Mouse (Mus musculus) retina, adult 2 months (tissue): Measurements from ENCODE around the gene Trp53bp1.

Experiments
- DNase-seq: peaks from one replicate; pipeline ENCODE4 v3.0.0-alpha.2; 2012; ENCODE audit warnings: low read depth, low spot score

Gene Trp53bp1

DNA sequence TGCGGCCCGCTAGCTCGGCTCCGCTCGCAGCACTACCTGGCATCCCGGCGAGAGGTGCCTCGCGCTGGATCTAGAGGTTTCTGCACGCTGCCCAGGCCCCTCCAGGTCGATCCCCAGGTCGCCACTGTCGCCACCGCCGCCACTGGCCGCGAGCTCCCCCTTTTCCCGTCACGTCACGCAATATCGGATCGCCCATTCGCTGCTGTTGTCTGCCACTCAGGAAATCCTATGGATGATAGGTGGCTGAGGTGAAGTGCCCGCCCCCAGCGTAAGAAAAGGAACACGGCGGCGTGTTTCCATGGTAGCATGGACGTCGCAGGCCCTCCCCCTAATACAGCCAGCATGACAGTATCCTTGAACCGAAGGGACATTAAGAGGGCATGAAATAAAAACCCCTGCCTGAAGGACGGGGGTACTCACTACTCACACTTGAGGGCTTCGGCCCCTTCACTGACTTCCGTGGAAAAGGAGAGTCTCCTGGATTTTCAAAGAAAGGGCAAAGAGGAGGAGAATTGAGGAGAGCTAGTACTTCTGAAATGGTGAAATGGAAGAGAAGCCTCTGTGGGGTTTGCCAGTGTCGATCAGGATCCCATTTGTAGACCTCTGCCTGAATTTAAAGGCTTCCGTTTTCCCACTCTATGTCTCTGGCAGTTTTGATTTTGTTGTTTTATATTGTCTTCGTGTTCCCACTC, at the start of gene Trp53bp1:
Trp53bp1 (minus strand) TSS at position 172 of the 692 bp plus-strand sequence.
- peak; percentile 89 for DNase-seq

DNA sequence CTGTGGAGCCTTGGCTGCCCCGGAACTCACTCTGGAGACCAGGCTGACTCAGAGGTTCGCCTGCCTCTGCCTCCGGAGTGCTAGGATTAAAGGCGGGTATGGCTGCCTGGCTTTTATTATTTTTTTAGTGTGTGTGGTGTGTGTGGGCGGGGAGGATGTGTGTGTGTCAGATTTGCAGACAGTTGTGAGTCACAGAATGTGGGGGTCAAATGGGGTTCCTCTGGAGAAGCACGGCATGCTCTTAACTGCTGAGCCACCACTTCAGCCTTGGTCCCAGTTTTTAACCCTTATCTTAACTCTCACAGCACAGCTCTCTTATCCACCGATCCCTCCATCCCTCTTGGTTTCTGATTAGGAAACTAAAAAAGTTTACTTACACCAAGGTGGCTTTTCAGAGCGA, 45.1 kb upstream of the Trp53bp1 start:
- DNase-seq = no peak

DNA sequence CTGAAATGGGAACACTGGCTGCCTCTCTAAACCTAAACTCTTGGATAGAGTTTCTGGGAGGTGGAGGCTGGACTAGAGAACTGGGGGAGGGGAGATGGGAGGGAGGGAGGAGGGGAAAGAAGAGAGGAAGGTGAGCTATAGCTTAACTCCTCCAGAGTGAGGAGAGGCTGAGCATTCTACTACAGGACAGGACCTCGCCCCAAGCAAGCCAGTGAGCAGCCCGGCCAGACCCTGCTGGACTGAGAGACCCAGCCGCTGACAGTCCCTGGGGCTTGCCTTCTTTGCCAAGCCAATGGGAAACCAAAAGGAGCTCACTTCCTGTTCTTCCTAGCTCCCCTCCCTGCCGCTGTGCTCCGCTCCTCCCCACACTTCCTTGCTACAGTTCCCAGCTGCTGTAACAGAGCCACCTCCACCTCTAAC, 37.8 kb upstream of the Trp53bp1 start:
- DNase-seq = no peak

DNA sequence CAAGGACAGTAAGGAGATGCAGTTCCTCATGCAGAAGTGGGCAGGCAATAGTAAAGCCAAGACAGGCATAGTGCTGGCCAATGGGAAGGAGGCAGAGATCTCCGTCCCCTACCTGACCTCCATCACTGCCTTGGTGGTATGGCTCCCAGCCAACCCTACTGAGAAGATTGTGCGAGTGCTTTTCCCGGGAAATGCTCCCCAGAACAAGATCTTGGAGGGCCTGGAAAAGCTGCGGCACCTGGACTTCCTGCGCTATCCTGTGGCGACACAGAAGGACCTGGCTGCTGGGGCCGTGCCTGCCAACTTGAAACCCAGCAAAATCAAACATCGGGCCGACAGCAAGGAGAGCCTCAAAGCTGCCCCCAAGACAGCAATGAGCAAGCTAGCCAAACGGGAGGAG, 28.8 kb upstream of the Trp53bp1 start:
- DNase-seq = no peak

DNA sequence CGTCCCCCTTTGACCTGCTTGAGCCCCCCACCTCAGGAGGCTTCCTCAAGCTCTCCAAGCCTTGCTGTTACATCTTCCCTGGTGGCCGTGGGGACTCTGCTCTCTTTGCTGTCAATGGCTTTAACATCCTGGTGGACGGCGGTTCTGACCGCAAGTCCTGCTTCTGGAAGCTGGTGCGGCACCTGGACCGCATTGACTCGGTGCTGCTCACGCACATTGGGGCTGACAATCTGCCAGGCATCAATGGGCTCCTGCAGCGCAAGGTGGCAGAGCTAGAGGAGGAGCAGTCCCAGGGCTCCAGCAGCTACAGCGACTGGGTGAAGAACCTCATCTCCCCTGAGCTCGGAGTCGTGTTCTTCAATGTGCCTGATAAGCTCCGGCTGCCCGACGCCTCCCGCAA, 28.3 kb upstream of the Trp53bp1 start:
- no peak for DNase-seq

DNA sequence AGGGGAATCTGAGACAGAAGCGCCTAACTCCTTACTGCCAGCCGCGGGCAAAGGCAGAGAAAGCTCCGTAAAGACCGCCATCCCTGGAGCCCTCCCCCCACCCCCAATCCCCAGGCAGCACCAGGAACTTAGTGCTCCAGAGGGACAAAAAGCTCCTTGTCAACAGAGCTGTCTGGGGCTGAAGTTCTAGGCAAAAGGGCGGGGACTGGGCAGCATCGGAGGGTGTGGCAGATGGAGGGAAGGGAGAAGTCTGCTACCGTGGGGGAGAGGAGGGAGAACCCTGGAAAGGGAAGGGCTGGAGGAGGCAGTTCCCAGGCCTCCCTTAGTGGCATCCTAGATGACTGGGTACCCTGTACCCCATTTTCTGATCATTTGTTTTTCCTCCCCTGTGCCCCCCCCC, 26.9 kb upstream of the Trp53bp1 start:
- DNase-seq = no peak

DNA sequence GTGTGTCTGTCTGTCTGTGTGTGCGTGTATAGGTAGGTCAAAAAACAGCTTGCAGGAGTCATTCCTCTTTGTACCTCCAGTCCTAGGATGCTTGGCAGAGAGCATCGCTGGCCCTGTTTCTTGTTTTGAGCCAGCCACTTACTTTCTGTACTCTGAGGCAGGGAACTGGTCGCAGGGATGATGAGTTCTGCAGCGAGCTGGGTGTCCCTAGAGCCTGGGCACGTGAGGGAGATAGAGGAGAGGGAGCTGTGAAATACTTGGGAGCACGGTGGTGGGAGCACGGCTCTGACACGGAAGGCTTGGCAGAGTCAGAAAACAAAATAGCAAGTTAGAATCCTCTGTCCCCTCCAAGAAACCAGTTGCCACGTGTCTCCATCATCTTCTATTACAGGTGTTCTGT, 26.5 kb upstream of the Trp53bp1 start:
- DNase-seq = no peak

DNA sequence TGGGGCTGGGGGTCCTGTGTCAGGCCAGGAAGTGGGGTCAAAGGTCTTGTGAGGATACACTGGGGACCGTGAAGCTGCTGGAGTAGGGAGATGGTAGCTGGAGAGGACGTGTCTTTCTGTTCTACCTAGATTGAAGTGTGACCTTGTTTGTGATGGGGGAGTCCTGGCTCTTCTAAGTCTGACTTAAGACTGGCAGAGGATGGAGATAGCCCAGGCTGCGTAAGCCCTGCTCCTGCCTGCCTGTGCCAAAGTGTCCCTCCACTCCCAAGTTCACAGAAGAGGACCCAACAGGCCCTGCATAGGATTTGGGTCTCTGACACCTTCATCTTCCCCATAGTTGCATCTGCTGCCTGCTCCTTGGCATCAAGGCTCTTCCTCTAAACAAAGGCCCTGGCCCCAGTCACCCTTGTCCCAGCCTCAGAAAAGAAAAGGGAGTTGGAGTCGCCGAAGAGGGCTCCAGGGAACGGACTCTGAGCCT, 25.6 kb upstream of the Trp53bp1 start:
- DNase-seq = no peak

DNA sequence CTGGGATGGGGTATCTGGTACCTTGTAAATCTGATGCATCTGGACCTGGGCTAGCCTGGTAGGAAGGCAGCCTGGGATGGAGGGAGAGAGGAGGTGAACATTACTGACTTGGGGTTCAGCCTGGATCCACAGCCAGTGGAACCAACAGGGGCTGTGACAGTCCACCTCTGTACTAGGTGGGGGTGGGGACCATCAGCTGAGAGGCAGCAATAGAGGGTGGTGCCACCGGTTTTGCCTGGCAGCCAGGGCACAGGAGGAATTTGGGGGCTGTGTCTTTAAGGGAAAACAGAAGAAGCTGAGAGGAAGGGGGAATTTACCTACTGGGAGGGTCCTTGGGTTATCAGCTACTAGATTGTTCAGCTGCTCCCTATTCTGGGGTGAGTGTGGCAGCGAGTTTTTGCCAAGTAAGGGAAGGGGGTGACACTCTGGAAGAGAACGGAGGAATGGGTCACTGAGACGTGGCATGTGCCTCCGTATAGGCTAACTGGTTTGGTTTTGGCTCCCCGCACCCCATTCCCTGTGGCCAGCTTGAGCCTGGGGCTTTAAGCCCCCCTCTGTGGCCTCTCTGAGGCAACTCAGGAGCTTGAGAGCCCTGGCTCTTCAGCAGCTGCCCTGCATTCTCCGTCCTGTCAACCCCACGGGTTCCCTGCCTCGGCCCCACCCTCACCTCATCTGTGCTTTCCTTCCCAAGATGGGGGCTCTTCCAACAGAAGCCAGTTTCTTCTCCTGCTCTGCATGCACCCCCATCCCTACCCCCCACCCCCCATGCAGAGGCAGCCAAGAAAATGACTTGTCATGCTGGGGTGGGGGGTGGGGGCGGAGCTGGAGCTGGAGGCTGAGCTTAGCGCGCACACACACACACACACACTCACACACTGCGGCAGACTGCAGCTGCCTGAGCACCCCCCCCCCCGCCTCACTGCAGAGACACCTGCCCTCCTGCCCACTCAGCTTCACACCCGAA, 24.7 kb upstream of the Trp53bp1 start:
- no peak for DNase-seq

DNA sequence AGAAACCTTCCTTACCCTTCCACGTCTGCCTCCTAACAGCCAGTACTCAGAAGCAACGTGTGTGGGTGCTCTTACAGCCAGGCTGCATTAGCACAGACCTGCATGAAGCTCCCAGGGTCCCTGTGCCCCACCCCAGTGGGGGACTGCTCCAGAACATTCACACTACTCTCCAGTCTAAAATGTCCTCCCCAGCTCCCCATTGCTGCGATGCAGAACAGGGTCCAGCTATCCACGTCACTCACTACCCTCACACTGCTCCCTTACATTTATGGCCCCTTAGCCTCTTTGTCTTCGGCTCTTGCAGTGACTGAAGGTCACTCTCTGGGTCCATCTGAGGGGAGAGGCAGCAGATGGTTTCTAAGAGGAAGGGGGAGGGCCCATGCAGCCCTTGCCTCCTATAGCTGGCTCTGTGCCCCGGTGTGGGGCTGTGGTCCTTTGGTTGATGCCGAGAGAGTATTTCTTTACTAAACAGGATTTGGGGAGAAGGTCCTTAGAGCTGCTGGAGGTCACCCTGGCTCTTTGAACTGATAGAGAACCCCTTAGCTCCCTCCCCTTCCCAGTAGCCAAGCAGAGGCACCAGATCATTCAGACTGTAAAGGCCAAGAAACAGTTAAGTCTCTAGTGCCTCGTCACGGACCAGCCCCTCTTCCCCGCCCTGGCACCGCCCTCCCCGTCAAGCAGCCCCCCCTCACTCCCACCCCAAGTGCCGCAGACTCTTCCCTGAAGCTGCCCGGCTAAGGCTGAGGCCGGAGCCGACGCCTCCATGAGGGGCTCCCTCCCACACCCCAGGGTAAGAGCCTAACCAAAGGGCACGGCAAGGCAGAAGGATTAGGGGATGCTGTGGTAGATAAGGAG, 23.8 kb upstream of the Trp53bp1 start:
- DNase-seq = no peak

DNA sequence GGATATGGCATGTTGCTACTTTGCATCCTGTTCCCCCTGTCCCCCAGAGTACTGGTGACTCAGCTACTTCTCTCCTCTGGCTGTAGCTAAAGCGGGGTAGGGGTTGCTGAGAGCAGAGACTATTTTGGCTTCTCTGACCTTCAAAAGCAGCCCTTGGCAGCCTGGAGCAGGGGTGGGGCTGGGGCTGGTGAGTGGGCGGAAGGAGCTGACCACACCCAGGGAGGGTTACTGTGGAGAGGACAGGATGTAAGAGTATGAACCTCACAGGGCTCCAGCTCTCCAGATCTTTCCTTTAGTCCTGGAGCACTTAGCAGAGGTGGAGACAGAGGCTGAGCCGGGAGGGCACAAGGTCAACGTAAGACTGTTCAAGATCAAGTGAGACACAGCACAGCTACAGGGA, 23.0 kb upstream of the Trp53bp1 start:
- DNase-seq = no peak

DNA sequence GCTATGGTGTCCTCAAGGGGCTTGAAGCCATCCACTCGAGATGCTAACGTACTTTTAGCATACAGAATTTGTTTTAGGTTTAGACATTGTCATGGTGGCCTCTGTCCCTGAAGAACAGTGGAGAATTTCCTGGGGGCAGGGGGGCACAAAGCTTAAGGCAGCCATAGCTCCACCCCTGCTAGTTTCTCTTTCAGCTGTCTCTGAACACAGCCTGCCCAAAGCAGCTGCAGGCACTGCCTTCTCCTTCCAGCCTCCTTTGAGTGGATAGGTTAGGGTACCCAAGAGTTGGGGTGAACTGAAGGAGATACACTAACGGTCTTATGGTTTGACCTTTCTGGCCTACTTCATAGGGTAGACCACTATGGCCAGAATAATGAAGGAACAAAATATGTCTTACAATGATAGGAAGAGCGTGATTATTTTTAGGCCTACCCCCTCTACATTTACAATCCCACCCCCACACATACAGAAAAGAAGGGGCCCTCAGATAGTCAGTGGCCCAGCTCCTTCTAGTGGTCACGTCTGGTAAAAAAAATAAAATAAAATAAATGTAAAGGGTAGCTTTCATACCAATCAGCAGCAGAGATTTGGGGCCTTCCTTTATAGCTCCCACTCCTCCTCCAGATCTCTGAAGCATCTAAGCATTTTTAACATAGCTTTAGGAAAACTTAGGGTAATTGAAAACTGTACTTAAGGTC, 21.3 kb upstream of the Trp53bp1 start:
- no peak for DNase-seq

DNA sequence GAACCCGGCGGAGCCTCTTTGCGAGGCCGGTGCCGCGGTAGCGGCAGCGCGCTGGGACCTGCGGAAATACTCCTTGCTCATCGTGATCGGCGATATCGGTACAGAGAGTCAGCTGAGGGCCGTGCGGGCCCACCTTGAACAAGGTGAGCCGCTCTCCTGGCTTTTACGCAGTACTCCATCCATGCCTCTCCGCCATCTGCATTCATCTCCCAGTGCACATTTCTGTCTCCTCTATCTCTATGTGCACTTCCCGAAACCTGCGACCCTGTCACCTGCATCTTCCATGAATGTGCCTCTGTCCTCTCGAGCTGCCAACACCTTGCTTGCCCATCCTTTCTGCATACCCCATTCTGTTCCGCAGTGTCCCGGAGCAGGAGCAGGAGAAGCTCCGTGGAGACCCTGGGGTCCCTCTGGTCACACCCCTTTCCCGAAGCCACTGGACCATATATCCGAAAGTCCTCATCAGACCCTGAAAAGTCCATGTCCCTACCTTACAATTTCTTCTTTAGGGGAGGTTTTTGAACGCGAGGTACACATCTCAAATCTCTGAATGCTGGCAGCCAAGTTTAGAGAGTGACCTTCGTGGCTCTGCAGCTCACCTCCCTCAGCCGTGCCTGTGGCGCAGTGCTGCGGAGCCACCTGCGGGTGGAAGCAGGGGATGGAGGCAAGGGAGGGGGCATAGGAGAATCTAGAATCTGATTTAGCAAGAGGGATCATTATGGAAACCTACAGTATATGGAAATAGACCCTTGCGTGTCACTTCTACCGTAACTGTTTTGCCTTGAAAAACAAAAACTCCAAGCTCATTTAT, 18.7 kb upstream of the Trp53bp1 start:
- no peak for DNase-seq

DNA sequence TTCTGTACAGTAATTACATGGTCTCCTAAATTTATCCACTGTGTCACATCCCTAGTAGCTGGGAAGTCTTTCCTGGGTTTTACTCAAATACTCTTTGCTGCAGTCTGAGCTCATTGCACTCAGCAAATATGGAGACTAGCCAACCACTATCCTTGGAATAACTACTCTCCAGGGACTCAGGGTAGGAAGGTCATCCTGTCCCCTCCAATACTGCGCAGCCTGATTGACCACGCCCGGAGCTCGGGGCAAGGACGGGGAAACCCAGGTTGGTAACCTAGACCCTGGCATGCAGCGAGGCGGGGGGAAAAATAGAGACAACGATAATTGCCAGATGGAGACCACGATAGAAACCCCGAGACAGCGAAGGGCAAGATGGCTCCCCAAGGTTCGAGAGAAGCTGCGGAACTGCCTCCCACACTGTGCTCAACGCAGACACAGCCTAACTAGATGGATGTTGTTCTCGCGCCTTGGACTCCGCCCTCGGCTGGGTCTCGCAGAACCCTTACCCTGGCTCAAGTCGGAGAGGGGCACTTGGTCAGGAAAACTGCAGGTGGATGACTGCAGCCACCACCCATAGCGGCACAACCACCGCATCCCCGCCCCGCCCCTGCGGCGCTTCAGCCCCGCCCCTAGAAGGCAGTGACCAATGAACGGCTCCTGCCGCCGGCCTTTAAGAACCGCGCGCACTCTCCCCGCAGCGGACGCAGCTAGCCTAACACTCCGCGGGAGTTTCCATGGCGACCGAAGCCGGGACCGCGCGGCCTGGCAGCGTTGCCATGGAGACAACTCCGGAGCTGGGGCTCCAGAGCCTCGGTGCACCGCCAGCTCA, 17.9 kb upstream of the Trp53bp1 start, which contains the start of gene Map1a:
Map1a (plus strand) TSS at position 700 of the 829 bp plus-strand sequence.
- DNase-seq = peak; percentile 75

DNA sequence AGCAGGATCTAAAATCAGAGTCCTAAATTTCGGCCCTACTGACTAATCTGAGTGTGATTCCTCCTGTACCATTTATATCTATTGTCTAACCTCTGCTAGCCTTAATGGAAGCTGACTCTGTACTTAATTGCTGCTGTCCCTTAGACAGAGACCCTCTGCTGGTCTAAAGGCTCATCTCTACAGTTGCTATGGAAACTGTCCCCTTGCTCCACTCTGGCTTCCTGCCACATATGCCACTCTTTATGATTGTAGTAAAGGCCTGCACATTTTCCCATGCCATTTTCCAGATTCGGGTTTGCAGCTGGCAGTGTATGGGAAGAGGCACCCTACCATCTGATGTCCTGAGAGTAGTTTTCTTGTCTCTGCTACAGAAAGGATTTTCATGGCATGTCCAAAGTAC, 16.6 kb upstream of the Trp53bp1 start:
- no peak for DNase-seq

DNA sequence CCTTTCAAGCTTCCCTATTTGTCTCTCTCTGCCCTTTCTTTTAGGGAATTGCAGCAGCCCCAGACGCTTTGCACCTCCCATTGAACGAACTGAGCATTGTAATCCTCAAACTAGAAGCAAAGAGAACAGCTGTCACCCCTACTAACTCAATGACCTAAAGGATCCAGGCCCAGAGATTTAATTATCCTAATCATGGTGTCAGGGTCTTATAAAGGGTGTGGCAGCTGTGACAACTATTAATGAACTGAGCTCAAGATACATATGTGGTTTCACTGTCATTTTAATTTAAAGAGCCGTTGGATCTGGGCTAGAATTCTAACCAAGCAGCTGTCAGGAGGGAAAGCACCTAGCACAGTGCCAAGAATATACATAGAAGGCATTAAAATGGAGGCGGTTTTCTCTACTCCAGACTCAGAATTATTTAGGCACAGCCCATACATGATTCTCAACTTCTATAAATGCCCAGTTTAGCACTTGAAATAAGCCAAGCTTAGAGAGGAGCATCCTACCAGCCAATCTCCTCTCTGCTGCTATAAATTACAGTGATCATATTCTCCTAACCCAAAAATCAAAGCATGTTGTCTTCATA, 815 bp upstream of the Trp53bp1 start:
- DNase-seq = no peak

DNA sequence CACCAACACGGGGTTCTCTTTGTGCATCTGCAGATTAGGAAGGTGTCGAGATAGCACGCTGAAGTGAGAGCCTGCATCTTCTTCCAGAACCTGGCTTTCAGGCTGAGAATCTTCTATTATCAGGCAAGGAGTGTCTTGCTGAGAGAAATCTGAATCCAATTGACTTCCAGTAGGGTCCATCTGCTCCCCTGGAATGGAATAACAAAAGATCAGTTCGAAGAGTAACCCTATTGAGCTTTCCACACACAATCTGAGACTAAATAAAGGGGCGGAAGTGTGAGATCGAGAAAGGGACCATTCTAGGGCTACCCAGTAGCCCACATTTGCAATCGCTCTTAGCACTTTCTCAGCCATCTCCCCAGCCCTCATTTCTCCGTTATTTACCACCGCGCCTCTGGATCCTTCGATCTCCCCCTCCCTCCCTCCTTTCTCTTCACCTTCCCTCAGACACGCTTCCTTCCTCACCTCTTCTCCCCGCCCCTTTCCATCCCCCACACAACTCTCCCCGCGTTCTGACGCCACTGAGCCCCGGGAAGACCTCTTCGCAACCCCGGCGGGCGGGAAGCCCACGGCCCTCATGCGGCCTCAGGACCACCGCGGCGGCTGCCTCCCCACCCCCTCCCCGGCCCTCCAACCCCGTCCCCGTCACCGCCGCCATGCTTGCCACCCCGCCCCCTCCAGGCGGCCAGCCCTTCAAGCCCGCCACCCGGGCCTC, 529 bp downstream of the Trp53bp1 start:
- no peak for DNase-seq

DNA sequence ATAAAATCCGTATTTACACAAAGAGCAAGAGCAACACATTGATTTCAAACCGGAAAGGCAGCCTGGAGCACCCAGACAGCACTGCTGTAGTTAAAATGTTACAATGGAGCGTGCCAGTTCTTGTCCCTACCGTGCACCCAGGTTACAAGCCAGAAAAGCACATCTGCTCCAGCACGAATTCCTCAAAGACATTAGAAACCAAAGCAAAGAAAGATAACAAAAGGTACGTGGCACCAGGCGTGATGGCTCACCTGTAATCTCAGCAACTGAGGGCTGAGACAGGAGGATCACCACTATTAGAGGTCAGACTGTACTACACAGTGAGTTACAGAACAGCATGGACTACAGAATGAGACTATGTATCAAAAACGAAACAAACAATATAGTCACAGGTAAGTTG, 2.8 kb downstream of the Trp53bp1 start:
- no peak for DNase-seq
